Mouse (Mus musculus): Measurements from ENCODE around the gene Shoc2.

DNA sequence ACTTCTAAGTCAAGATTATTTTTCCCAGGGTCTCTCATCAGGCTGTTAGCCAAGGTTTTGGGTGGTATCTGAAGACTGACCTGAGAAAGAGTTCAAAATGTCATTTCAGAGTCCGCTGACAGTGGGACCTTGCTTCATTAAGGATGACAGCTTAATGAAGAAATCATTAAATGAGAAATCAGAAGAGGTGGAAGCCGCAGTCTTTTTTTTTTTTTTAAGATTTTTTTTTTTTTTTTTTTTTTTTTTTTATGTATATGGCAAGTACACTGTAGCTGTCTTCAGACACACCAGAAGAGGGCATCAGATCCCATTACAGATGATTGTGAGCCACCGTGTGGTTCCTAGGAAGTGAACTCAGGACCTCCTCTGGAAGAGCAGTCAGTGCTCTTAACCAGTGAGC lies 49.8 kb downstream of the Shoc2 start:
- TF ChIP-seq POLR2A (IDR thresholded peaks at IDR 0.05; ENCODE audit: low read depth, low read length): no peak
- TF ChIP-seq EP300 (IDR thresholded peaks at IDR 0.05; ENCODE audit: low read length): no peak
- TF ChIP-seq HCFC1 (IDR thresholded peaks at IDR 0.05; ENCODE audit: low read depth, low read length): no peak
- TF ChIP-seq GABPA (IDR thresholded peaks at IDR 0.05; ENCODE audit: insufficient replicate concordance, low read depth, low read length): no peak
- no peak for TF ChIP-seq USF2 (conservative IDR thresholded peaks at IDR 0.05; ENCODE audit: low read depth, low read length)
- TF ChIP-seq CTCF (conservative IDR thresholded peaks at IDR 0.05 in 1 of 2, IDR thresholded peaks at IDR 0.05 in 1 of 2; ENCODE audit: low read depth in 2 of 2, low read length in 2 of 2): no peak
- TF ChIP-seq MAX (IDR thresholded peaks at IDR 0.05; ENCODE audit: low read length): no peak
- TF ChIP-seq E2F4 (IDR thresholded peaks at IDR 0.05; ENCODE audit: insufficient replicate concordance, low read depth, low read length): no peak
- no peak for TF ChIP-seq ELF1 (IDR thresholded peaks at IDR 0.05; ENCODE audit: low read depth, low read length)
- TF ChIP-seq UBTF (IDR thresholded peaks at IDR 0.05; ENCODE audit: low read depth, low read length): no peak
- no peak for TF ChIP-seq ETS1 (conservative IDR thresholded peaks at IDR 0.05; ENCODE audit: low read depth, low read length)
- TF ChIP-seq TCF12 (IDR thresholded peaks at IDR 0.05; ENCODE audit: low read depth, low read length): no peak

Measured in CH12.LX (cell line).